Mouse (Mus musculus) liver, postnatal 0 days (tissue): ENCODE data around the gene Hacd2.

ENCODE experiments used
- CTCF ChIP-seq: sonication (generic); IDR thresholded peaks from 2 replicates; pipeline ENCODE4 v1.5.1; 2016; ENCODE audit warnings: antibody characterized with exemption, low read depth
- EP300 ChIP-seq: IDR thresholded peaks from 2 replicates; pipeline ENCODE4 v1.6.1; 2016; ENCODE audit warnings: antibody characterized with exemption, low read depth, mild to moderate bottlenecking

- TF ChIP-seq EP300: no peak
- no peak for TF ChIP-seq CTCF
Observed at GRCm38 (mm10) chr16:35033809-35034577, 11.8 kb downstream of the Hacd2 start.
